Mouse (Mus musculus): ENCODE measurements around the gene Spata31d1a. TPM values are rescaled to one million over a fixed set of nuclear protein-coding genes. Genes with fewer than 3 reads are reported as not detected.

Gene Spata31d1a
- polyA plus RNA-seq, 1 experiment from 2014 or later, result 0.02 TPM

DNA sequence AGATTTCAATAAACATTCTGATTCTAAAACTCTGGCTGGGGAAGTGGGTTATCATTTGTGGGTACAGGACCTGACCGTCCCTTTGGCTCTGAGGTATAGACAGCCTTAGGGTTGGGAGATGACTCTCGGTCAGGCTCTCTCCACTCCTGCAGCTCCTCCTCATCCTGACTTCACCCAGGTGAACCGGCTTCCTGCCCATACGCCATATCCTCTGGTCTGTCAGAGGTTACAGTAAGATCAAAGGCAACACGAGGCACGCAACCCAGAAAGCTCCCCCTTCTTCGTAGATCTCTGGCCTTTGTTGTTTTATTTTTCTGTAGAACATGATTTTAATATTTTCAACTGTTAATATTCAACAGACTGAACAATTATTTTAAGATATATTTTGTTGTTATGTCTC, 14.3 kb downstream of the Spata31d1a start:
- H3K4me3 ChIP-seq, result no peak overlapping the region
- 88% methylated on average over 7 of the region's 7 CpGs for WGBS
- DNase-seq (ENCODE audit: low spot score), result no peak
- H3K27me3 ChIP-seq (replicated peaks; ENCODE audit: low read depth, poor library complexity, severe bottlenecking), result no peaks in the 10 kb centered on the region
- 0 out of 2 replicates have a peak, but pooled peaks cover 4% of the 10 kb centered on the region for H3K9me3 ChIP-seq
- H3K36me3 ChIP-seq (replicated peaks), result no peaks in the 10 kb centered on the region
- H3K27ac ChIP-seq (replicated peaks), result no peak overlapping the region
- H3K4me1 ChIP-seq, result no peaks in the 10 kb centered on the region

DNA sequence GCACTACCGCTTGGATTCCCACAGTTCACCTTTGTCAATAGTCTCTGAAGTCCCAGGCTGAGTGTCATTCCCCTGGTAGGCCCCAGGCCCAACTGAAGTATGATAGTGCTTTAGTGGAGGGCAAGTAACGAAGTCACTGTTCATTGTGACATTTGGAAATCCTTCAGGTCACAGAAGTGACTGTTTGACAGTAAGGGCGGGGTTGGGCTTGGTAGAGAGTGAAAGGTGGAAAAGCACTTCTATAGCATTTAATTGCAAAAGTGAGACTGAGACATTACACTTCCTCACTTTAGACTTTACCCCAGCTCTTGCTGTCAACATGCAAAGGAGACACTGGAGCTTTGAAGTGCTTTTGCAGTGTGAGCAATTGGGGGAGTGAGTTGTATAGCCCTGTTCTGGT, 16.1 kb downstream of the Spata31d1a start, which contains the start of gene 4921517D22Rik:
Gene 4921517D22Rik, minus strand, starts transcription at position 101 of the 400 bp plus-strand sequence.
- no peak within 1 kb of the TSS for H3K4me3 ChIP-seq
- no peak within 1 kb of the TSS for H3K27ac ChIP-seq (replicated peaks)
- H3K27me3 ChIP-seq (replicated peaks; ENCODE audit: low read depth, poor library complexity, severe bottlenecking), result no peaks in the 10 kb centered on the region
- DNase-seq (ENCODE audit: low spot score), result no peak
- 87% methylated on average over 3 of the region's 3 CpGs for WGBS
- H3K36me3 ChIP-seq (replicated peaks), result no peaks in the 10 kb centered on the region
- no peaks in the 10 kb centered on the region for H3K4me1 ChIP-seq
- H3K9me3 ChIP-seq, result 0 out of 2 replicates have a peak, but pooled peaks cover 4% of the 10 kb centered on the region

DNA sequence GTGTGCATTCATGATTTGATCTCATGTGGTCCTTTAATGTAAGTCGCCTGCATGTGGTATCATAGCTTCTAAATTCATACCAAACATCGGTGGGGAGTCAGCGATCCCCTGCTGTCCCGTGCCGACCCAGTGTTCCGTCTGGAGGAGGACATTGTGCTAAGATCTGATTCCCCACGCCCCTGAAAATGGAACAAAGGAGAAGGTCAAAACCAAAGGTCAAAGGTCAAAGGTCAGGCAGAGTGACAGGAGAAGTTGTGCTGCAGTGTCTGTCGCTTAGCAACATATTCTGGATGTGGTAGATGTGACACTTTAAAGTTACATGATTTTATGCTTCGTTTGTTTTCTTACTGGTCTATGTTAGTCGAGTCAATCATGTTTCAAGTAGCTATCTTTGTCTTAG, 18.7 kb downstream of the Spata31d1a start:
- Histone ChIP-seq H3K4me3 (no peak overlapping the region), H3K36me3 (replicated peaks) (no peaks in the 10 kb centered on the region), H3K4me1 (no peaks in the 10 kb centered on the region), H3K9me3 (0 out of 2 replicates have a peak, but pooled peaks cover 4% of the 10 kb centered on the region), H3K27me3 (replicated peaks; ENCODE audit: low read depth, poor library complexity, severe bottlenecking) (no peaks in the 10 kb centered on the region), H3K27ac (replicated peaks) (no peak overlapping the region)
- WGBS, result 49% methylated on average over 10 of the region's 10 CpGs
- peak; percentile 21 for DNase-seq (ENCODE audit: low spot score)

- Histone ChIP-seq H3K36me3 (replicated peaks) (no peaks in the 10 kb centered on the region), H3K9me3 (0 out of 2 replicates have a peak, but pooled peaks cover 4% of the 10 kb centered on the region), H3K4me1 (0 out of 2 replicates have a peak, but pooled peaks cover under 1% of the 10 kb centered on the region), H3K27me3 (replicated peaks; ENCODE audit: low read depth, poor library complexity, severe bottlenecking) (no peaks in the 10 kb centered on the region), H3K4me3 (no peak overlapping the region), H3K27ac (replicated peaks) (no peak overlapping the region)
- WGBS, result 83% methylated on average over 7 of the region's 7 CpGs
- DNase-seq (ENCODE audit: low spot score), result no peak
These were observed 19.6 kb downstream of the Spata31d1a start for GRCm38 (mm10) chr13:59690576-59690975.

DNA sequence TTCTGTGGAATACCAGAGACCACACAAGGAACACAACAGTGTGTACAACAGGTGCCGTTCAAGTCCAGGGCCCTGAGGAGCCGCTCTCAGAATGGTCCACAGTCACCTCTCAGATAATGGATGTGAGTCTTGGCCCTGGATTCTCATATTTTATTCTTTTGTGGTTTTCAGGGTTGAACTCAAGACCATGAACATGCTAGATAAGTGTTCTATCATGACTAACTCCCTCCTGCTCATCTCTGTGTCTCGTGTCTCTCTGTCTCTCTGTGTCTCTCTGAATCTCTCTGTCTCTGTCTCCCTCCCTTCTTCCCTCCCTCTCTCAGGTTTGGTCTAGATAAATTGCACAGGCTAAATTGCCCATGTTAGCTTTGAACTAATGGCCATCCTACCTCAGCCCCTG, 20.3 kb downstream of the Spata31d1a start:
- no peaks in the 10 kb centered on the region for H3K36me3 ChIP-seq (replicated peaks)
- H3K4me1 ChIP-seq, result peaks cover 4% of the 10 kb centered on the region; the same call in 1 of the 2 replicates
- no peak for DNase-seq (ENCODE audit: low spot score)
- no peak overlapping the region for H3K27ac ChIP-seq (replicated peaks)
- H3K4me3 ChIP-seq, result no peak overlapping the region
- WGBS, result 92% methylated on average over 3 of the region's 3 CpGs
- no peaks in the 10 kb centered on the region for H3K27me3 ChIP-seq (replicated peaks; ENCODE audit: low read depth, poor library complexity, severe bottlenecking)
- H3K9me3 ChIP-seq, result 0 out of 2 replicates have a peak, but pooled peaks cover 4% of the 10 kb centered on the region

- H3K27ac ChIP-seq (replicated peaks), result no peak overlapping the region
- 88% methylated on average over 9 of the region's 9 CpGs for WGBS
- no peak for DNase-seq (ENCODE audit: low spot score)
- no peak overlapping the region for H3K4me3 ChIP-seq
- H3K9me3 ChIP-seq, result 0 out of 2 replicates have a peak, but pooled peaks cover 4% of the 10 kb centered on the region
- H3K27me3 ChIP-seq (replicated peaks; ENCODE audit: low read depth, poor library complexity, severe bottlenecking), result no peaks in the 10 kb centered on the region
- H3K4me1 ChIP-seq, result peaks cover 4% of the 10 kb centered on the region; the same call in 1 of the 2 replicates
- no peaks in the 10 kb centered on the region for H3K36me3 ChIP-seq (replicated peaks)
These were observed 20.8 kb downstream of the Spata31d1a start for GRCm38 (mm10) chr13:59689313-59689712.

GRCm38 (mm10) chr13:59688338-59688770, 21.8 kb downstream of the Spata31d1a start:
- WGBS, result 67% methylated on average over 13 of the region's 13 CpGs
- Histone ChIP-seq H3K4me1 (peaks cover 4% of the 10 kb centered on the region; the same call in 1 of the 2 replicates), H3K27me3 (replicated peaks; ENCODE audit: low read depth, poor library complexity, severe bottlenecking) (no peaks in the 10 kb centered on the region), H3K27ac (replicated peaks) (no peak overlapping the region), H3K36me3 (replicated peaks) (no peaks in the 10 kb centered on the region), H3K9me3 (0 out of 2 replicates have a peak, but pooled peaks cover 4% of the 10 kb centered on the region), H3K4me3 (no peak overlapping the region)
- DNase-seq (ENCODE audit: low spot score), result no peak

DNA sequence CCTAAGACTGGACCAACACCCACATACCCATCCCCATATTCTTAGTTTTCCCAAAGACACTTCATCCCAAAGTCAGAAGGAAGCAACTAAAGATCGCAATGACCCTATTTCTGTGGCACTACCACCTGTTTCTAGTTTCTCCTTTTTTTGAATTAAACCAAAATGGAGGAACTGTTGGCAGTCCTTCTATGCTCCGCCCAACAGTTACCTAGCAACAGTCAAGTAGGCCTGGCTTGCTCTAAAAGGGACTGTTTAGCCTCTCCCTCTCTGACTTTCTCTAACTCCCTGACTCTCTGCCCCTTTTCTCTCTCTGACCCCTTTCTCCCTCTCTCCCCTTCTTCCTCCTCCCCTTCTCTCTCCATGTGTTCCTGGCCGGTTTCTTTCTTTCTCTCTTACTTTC, 24.9 kb downstream of the Spata31d1a start:
- peaks cover 7% of the 10 kb centered on the region for H3K4me1 ChIP-seq
- no peaks in the 10 kb centered on the region for H3K36me3 ChIP-seq (replicated peaks)
- DNase-seq (ENCODE audit: low spot score), result no peak
- H3K9me3 ChIP-seq, result no peaks in the 10 kb centered on the region
- H3K27me3 ChIP-seq (replicated peaks; ENCODE audit: low read depth, poor library complexity, severe bottlenecking), result peaks cover 5% of the 10 kb centered on the region; the same call in 1 of the 2 replicates
- WGBS, result 79% methylated on average over 3 of the region's 3 CpGs
- H3K4me3 ChIP-seq, result no peak overlapping the region
- no peak overlapping the region for H3K27ac ChIP-seq (replicated peaks)

DNA sequence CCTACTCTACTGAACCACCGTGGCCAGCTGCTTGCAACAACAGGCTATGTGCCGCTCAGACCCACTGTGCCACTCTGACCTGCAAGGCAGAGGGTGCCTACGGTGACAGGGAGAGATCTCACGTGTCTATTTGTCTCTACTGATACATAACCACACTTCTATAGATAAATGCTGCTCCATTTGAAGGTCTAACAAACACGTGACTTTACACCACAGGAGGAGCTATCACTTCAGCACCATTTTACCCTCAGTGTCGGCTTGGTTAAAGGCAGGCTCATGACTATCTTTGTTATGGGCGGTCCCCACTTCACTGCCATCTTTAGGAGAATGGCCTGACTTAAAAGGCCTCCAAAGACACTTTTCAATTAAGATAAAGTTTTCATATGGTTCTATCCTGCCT, 27.5 kb downstream of the Spata31d1a start:
- Histone ChIP-seq H3K4me1 (peaks cover 14% of the 10 kb centered on the region), H3K27ac (replicated peaks) (no peak overlapping the region), H3K27me3 (replicated peaks; ENCODE audit: low read depth, poor library complexity, severe bottlenecking) (peaks cover 5% of the 10 kb centered on the region; the same call in 1 of the 2 replicates), H3K36me3 (replicated peaks) (no peaks in the 10 kb centered on the region), H3K9me3 (no peaks in the 10 kb centered on the region), H3K4me3 (no peak overlapping the region)
- no peak for DNase-seq (ENCODE audit: low spot score)
- WGBS, result 31% methylated on average over 7 of the region's 7 CpGs

- Histone ChIP-seq H3K27me3 (replicated peaks; ENCODE audit: low read depth, poor library complexity, severe bottlenecking) (peaks cover 5% of the 10 kb centered on the region; the same call in 1 of the 2 replicates), H3K9me3 (no peaks in the 10 kb centered on the region), H3K4me1 (peaks cover 19% of the 10 kb centered on the region), H3K4me3 (no peak overlapping the region), H3K36me3 (replicated peaks) (no peaks in the 10 kb centered on the region), H3K27ac (replicated peaks) (no peak overlapping the region)
- no peak for DNase-seq (ENCODE audit: low spot score)
- WGBS, result 69% methylated on average over 4 of the region's 4 CpGs
These were observed 30.2 kb downstream of the Spata31d1a start for GRCm38 (mm10) chr13:59679908-59680307.

DNA sequence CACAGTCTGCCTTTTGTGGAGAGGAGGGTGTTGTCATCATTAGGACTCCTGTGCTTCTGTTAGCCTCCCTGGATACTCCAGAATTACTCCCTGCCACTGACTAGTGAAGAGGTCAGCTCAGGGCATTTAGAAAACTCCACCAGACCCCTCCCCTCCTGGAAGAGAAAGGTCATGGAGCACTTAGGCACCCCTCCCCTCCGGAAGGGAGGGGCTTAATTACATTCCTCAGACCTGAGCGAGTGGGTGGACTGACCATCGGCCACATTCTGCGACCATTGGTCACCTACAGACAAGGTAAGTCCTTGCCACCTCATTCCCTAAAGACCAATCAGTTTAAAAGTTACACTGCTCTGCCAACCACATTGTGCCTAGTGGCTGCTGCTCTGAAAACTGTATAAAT, 30.8 kb downstream of the Spata31d1a start:
- no peak for DNase-seq (ENCODE audit: low spot score)
- Histone ChIP-seq H3K36me3 (replicated peaks) (no peaks in the 10 kb centered on the region), H3K27ac (replicated peaks) (no peak overlapping the region), H3K4me1 (peaks cover 20% of the 10 kb centered on the region), H3K4me3 (no peak overlapping the region), H3K9me3 (no peaks in the 10 kb centered on the region), H3K27me3 (replicated peaks; ENCODE audit: low read depth, poor library complexity, severe bottlenecking) (peaks cover 5% of the 10 kb centered on the region; the same call in 1 of the 2 replicates)
- 32% methylated on average over 4 of the region's 4 CpGs for whole genome bisulfite sequencing

DNA sequence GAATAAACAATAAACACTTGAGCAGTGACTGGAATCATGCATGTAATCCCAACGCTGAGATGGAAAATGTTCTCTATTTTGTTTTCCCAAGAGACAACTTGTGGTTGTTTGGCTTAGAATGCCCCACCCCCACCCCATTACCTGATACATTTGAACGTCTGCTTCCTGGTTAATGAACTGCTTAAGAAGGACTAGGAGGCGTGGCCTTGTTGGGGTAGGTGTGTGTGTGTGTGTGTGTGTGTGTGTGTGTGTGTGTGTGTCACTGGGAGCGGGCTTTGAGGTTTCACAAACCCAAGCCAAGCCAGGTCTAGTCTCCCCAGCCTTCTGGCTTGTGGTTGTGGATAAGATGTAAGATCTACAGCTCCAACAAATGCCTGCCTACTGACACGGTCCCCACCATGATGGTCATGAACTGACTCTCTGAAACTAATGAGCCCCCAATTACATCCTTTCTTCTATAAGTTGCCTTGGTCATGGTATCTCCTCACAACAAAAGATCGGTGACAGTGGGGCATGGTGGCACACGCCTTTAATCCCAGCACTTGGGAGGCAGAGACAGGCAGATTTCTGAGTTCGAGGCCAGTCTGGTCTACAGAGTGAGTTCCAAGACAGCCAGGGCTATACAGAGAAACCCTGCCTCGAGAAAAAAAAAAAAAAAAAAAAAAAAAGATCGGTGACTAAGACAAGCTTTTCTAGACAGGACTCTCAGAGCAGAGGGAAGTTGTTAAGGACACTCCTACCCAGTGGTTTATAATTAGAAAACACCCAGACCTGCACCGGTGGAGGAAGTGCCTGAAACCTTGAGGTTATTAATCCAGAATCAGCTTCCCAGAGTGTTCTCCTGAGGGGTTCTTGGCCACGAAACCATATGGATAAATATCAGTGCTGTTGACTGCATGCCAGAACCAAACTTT, 33.6 kb downstream of the Spata31d1a start:
- H3K27ac ChIP-seq (replicated peaks), result no peak overlapping the region
- 76% methylated on average over 12 of the region's 12 CpGs for WGBS

More for the DNA sequence above, 33.6 kb downstream of the Spata31d1a start:
- Histone ChIP-seq H3K36me3 (replicated peaks) (no peaks in the 10 kb centered on the region; the same call in 1 of the 2 replicates), H3K9me3 (no peaks in the 10 kb centered on the region), H3K27me3 (replicated peaks; ENCODE audit: low read depth, poor library complexity, severe bottlenecking) (no peaks in the 10 kb centered on the region), H3K4me1 (peaks cover 37% of the 10 kb centered on the region), H3K4me3 (peak overlapping the region; percentile 91; the same call in 1 of the 2 replicates)
- DNase-seq (ENCODE audit: low spot score), result no peak

All from embryonic facial prominence, embryonic 10.5 days (tissue).